Mouse (Mus musculus) bone marrow, adult 2 months (tissue): ENCODE measurements at regions not wholly inside any gene's neighbourhood (a gene's known extent, or its start where the extent isn't known, plus 50 kb on each side); places are given as distances from the start of the nearest gene placed in this dataset.

Experiments used
- CTCF ChIP-seq: fragments of 200-500 bp; IDR thresholded peaks from 2 replicates; pipeline ENCODE4 v1.5.1; 2011; ENCODE audit warnings: low read length, control low read depth; ENCODE audit not compliant: control insufficient read depth, insufficient read depth
- POLR2A ChIP-seq: fragments of 200-500 bp; IDR thresholded peaks from 2 replicates; pipeline ENCODE4 v1.6.1; 2011; ENCODE audit warnings: low read depth, mild to moderate bottlenecking, control low read depth, low read length, borderline replicate concordance; ENCODE audit not compliant: control insufficient read depth

GRCm38 (mm10) chr13:52116241-52116640, 269.8 kb downstream of the Gadd45g start:
- TF ChIP-seq CTCF (no peak), POLR2A (no peak)
